Mouse (Mus musculus): Measurements from ENCODE around the gene Wdr76.

DNA sequence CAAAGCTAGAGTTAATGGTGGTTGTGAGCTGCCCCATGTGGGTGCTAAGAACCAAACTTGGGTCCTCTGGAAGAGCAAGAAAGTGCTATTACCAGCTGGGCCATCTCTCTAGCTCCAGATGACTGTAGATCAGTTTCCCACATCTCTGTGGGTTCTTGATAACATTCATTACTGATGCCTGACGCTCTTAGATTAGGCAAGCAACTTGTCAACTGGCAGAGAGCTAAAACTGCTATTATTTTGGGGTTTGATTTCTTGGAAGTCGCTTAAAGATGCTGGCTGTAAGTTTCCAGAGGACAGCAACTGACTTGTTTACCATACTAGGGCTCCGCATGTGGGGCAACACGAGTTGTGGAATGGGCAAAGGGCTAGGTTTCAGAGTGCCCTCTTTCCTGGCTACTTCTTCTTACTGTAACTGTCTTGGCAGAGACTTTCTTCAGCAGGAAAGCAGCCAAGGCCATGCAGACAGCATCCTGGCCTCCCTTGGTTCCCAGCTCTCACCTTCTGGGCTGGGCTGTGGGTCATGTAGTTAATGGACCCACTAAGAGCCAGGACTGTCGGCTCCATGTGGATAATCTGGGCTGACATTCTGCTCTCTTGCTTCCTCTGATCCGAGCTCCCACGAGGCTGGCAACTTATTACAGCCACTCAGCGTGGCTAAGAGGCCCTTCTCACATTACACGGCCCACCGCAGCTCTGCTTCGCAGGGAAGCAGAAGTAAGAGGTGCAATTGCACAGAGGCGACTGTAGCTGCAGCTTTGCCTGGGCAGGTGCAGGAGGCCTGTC lies 81.2 kb downstream of the Wdr76 start:
- TF ChIP-seq POLR2A (IDR thresholded peaks at IDR 0.05; ENCODE audit: borderline replicate concordance, extremely low read depth, low read depth, low read length) (no peak), CTCF (IDR thresholded peaks at IDR 0.05; ENCODE audit: insufficient read depth, low read length) (no peak)

All from lung, adult 2 months (tissue).